Mouse (Mus musculus): ENCODE data around the gene Smim14.

DNA sequence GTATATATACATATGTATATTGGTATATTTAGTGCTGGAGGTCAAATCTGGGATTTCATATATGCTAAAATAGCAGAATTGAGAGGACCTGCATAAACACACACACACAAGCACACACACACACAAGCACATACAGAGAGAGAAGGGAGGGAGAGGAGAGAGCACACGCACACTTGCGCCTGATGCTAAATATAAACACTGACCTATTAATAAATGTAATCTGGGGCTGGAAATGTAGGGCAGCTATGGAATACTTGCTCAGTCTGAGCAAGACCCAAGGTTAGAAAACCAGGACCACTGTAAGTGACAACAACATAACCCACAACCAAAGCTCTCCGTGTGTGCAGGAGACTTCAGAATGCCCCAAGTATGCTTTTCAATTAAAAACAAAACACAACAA lies 77.5 kb downstream of the Smim14 start:
- TF ChIP-seq CTCF (IDR thresholded peaks at IDR 0.05; ENCODE audit: insufficient read depth, low read depth, low read length), result no peak
- TF ChIP-seq POLR2A (IDR thresholded peaks at IDR 0.05; ENCODE audit: insufficient read depth, low read depth, low read length), result no peak

Measured in olfactory bulb, adult 2 months (tissue).